Mouse (Mus musculus): ENCODE measurements at regions not wholly inside any gene's neighbourhood (a gene's known extent, or its start where the extent isn't known, plus 50 kb on each side); places are given as distances from the start of the nearest gene placed in this dataset.

- TF ChIP-seq CTCF (IDR thresholded peaks at IDR 0.05; ENCODE audit: control insufficient read depth, insufficient read depth, low read length) (no peak), POLR2A (IDR thresholded peaks at IDR 0.05; ENCODE audit: borderline replicate concordance, control insufficient read depth, low read depth, low read length) (no peak)
These were observed 198.4 kb downstream of the Ajap1 start for GRCm38 (mm10) chr4:153284209-153284608.
